Mouse (Mus musculus): Measurements from ENCODE around the gene Gng12. TPM values are rescaled to one million over a fixed set of nuclear protein-coding genes. Genes with fewer than 3 reads are reported as not detected.

The Gng12 gene
- polyA plus RNA-seq, 1 experiment from 2014 or later: 50.3 TPM

DNA sequence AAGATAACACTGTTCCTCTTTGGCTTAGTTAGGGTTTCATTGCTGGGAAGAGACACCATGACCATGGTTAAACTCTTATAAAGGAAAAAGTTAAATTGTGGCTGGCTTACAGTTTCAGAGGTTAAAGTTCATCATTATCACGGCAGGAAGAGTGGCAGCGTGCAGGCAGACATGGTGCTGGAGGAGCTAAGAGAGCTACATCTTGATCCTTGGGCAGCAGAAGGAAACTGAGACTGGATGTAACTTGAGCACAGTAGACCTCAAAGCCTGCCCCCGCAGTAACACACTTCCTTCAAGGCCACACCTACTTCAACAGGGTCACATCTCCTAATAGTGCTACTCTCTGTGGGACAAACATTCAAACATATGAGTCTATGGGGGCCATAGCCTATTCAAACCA lies 93.3 kb downstream of the Gng12 start:
- Histone ChIP-seq H3K9me3 (no peaks in the 10 kb centered on the region), H3K27me3 (ENCODE audit: poor library complexity, severe bottlenecking) (no peaks in the 10 kb centered on the region), H3K4me3 (no peak overlapping the region), H3K4me1 (peaks cover 5% of the 10 kb centered on the region), H3K36me3 (replicated peaks) (no peaks in the 10 kb centered on the region), H3K27ac (no peak overlapping the region)
- WGBS: 87% methylated on average over 3 of the region's 3 CpGs
- DNase-seq (ENCODE audit: extremely low spot score, low spot score): no peak

DNA sequence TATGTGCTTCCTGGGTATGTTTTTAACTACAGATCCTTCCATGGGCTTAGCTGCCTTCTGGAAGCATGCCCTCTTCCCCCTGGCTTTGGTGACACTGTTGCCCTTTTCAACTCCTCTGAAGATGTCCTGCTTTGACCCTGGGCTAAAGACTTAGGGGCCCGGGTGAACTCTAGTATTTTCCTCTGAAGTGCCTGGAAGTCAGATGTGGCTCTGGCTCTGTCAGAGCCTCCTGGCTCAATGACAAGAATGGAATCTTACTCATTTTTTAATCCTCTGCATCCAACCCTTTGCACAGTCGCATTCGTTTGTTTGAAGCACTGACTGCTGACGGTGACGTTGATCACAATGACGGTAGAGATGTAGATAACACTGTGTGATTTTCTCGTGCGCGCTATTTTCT lies 96.0 kb downstream of the Gng12 start:
- H3K27me3 ChIP-seq (ENCODE audit: poor library complexity, severe bottlenecking): no peaks in the 10 kb centered on the region
- H3K27ac ChIP-seq: no peak overlapping the region
- no peaks in the 10 kb centered on the region for H3K36me3 ChIP-seq (replicated peaks)
- no peaks in the 10 kb centered on the region for H3K9me3 ChIP-seq
- WGBS: 91% methylated on average over 9 of the region's 9 CpGs
- no peak for DNase-seq (ENCODE audit: extremely low spot score, low spot score)
- H3K4me1 ChIP-seq: 0 out of 2 replicates have a peak, but pooled peaks cover 5% of the 10 kb centered on the region
- no peak overlapping the region for H3K4me3 ChIP-seq

DNA sequence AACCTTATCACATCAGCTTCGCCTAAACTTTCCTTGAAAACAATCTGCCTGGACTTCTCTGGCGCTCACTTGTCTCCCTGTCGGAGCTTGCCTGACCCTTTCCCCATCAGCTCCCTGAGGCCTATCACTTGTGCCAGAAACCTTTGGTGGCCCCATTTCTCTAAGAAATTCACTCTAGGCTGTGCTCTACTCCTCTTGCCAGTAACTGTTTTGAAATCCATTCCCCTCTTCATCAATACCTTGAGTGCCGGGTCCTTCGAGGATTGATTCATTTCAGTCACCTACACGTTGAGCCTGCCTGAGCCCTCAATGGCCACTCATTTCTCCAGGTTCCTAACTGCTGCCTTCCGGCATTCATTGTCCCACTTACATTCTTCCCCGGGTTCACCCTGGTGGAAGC lies 96.6 kb downstream of the Gng12 start:
- H3K27me3 ChIP-seq (ENCODE audit: poor library complexity, severe bottlenecking): no peaks in the 10 kb centered on the region
- H3K27ac ChIP-seq: no peak overlapping the region
- 0 out of 2 replicates have a peak, but pooled peaks cover 5% of the 10 kb centered on the region for H3K4me1 ChIP-seq
- DNase-seq (ENCODE audit: extremely low spot score, low spot score): no peak
- 94% methylated on average over 8 of the region's 8 CpGs for WGBS
- no peak overlapping the region for H3K4me3 ChIP-seq
- H3K9me3 ChIP-seq: no peaks in the 10 kb centered on the region
- no peaks in the 10 kb centered on the region for H3K36me3 ChIP-seq (replicated peaks)

DNA sequence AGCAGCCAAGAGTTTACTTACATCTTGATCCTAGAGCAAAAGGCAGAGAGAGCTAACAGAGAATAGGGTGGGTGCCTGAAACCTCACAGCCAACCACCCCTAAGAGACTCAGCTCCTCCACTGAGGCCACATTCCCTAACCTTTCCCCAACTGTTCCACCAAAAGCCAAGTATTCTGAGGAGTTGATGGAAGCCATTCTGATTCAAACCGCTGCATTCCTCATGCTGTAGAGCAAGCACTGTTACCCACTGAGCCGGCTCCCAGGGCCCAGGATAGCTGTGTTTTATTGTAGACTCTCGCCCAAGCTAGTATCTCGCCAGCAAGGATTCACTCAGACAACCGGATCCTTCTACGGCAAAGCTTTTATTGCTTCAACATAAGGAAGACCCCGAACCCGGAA lies 98.8 kb downstream of the Gng12 start:
- Histone ChIP-seq H3K4me1 (0 out of 2 replicates have a peak, but pooled peaks cover 5% of the 10 kb centered on the region), H3K4me3 (no peak overlapping the region), H3K9me3 (no peaks in the 10 kb centered on the region), H3K27me3 (ENCODE audit: poor library complexity, severe bottlenecking) (no peaks in the 10 kb centered on the region), H3K36me3 (replicated peaks) (no peaks in the 10 kb centered on the region), H3K27ac (no peak overlapping the region)
- no peak for DNase-seq (ENCODE audit: extremely low spot score, low spot score)
- 95% methylated on average over 8 of the region's 8 CpGs for WGBS

DNA sequence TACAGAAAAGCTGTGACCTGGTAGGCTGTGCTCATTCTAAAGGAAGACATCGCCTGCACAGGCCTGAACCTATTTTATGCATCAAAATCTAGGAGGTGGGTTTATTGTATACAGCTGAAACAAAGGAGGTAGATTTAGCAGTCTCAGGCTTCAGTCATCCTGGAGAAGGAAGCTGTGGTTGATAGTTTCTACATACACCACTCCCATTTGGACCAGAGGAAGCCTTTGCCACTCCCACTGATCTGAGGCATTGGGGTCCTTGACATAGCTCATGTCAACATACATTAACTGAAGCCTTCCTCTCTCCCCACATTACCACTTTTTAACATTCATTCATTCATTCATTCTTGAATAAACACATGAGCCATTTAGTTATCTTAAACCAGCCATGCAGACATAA lies 99.6 kb downstream of the Gng12 start:
- DNase-seq (ENCODE audit: extremely low spot score, low spot score): no peak
- H3K9me3 ChIP-seq: no peaks in the 10 kb centered on the region
- H3K4me1 ChIP-seq: 0 out of 2 replicates have a peak, but pooled peaks cover 5% of the 10 kb centered on the region
- no peaks in the 10 kb centered on the region for H3K27me3 ChIP-seq (ENCODE audit: poor library complexity, severe bottlenecking)
- no peaks in the 10 kb centered on the region for H3K36me3 ChIP-seq (replicated peaks)
- H3K27ac ChIP-seq: no peak overlapping the region
- H3K4me3 ChIP-seq: no peak overlapping the region
- 77% methylated on average over 1 of the region's 1 CpGs for WGBS

DNA sequence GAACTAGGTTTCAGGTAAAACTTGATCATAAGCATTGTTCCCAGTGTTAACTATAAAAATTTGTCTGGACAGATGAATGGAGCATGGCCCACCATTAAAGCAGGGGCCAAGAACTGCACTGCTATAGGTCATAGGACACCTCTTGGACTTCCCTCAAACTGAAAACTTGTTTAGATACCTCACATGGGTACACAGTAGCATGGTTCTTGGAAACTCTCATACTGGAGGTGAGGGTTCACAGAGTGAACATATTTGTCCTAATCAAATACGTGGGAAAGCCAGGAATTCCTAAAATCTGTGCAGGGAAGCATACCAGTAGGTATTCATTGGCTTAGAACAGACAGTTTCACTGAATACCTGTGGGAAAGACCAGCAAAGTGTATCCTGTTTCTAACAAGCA lies 100.1 kb downstream of the Gng12 start:
- Histone ChIP-seq H3K9me3 (no peaks in the 10 kb centered on the region), H3K27ac (no peak overlapping the region), H3K27me3 (ENCODE audit: poor library complexity, severe bottlenecking) (no peaks in the 10 kb centered on the region), H3K4me1 (0 out of 2 replicates have a peak, but pooled peaks cover 5% of the 10 kb centered on the region), H3K4me3 (no peak overlapping the region), H3K36me3 (replicated peaks) (no peaks in the 10 kb centered on the region)
- WGBS: 93% methylated on average over 1 of the region's 1 CpGs
- no peak for DNase-seq (ENCODE audit: extremely low spot score, low spot score)

DNA sequence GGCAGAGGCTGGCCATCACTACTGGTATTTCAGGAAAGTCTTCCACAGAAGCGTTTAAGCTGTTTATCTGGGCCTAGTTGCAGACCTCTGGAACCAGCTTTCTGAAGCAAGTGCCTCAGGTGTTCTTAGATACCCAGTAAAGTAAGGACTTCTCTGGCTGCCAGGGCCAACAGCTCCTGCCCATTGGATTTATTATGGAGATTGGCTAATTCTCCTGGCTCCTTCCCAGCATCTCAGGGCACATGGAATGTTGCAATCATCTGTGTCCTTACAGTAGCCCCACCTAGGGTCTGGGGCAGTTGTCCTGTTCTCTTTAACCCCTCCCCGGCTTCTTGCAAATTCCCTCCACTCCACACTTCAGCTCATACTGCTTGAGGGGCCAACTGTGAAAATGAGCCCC lies 102.4 kb downstream of the Gng12 start:
- Histone ChIP-seq H3K36me3 (replicated peaks) (no peaks in the 10 kb centered on the region), H3K9me3 (no peaks in the 10 kb centered on the region), H3K27me3 (ENCODE audit: poor library complexity, severe bottlenecking) (no peaks in the 10 kb centered on the region), H3K4me3 (no peak overlapping the region), H3K27ac (no peak overlapping the region), H3K4me1 (0 out of 2 replicates have a peak, but pooled peaks cover 5% of the 10 kb centered on the region)
- 71% methylated on average over 2 of the region's 2 CpGs for WGBS
- DNase-seq (ENCODE audit: extremely low spot score, low spot score): no peak

DNA sequence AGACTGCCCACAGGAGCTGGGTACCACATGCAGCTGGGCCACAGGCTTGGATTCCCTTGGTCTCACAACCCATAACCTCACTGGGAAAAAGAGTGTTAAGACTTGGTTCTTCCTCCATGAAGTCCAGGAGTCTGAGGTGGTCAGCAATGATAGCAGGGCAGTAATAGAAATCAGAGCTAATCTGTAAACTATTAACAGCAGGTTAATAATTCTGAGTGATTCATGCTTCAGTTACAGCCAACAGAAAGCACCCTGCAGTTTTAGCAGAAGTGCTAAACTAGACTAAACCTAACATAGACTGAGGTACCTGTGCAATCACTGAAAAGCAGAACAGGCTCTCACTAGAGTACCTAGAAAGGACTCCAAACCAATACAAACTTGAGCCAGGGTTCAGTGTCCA lies 103.6 kb downstream of the Gng12 start:
- Histone ChIP-seq H3K27me3 (ENCODE audit: poor library complexity, severe bottlenecking) (no peaks in the 10 kb centered on the region), H3K9me3 (no peaks in the 10 kb centered on the region), H3K36me3 (replicated peaks) (no peaks in the 10 kb centered on the region), H3K4me3 (no peak overlapping the region), H3K4me1 (0 out of 2 replicates have a peak, but pooled peaks cover 5% of the 10 kb centered on the region), H3K27ac (no peak overlapping the region)
- no peak for DNase-seq (ENCODE audit: extremely low spot score, low spot score)

DNA sequence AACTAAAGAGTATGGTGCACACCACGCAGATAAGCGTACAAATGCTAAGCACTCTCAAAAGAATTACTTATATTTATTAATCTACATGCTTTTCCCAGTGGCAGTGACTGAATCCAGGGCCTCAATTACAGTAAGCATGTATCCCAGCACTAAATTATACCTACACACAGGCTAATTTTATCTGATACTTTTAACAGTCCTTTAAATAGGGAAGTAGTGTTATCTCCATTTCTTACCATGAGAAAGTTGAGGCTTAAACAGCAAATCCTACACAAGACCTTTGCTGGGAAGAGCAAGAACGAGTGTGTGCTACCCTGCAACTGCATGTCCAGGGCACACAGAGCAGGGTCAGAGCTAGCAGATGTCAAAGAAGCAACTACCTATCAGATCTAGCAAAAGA lies 113.7 kb downstream of the Gng12 start:
- no peak overlapping the region for H3K27ac ChIP-seq
- WGBS: 90% methylated on average over 3 of the region's 3 CpGs
- H3K4me3 ChIP-seq: no peak overlapping the region
- no peaks in the 10 kb centered on the region for H3K36me3 ChIP-seq (replicated peaks)
- no peaks in the 10 kb centered on the region for H3K27me3 ChIP-seq (ENCODE audit: poor library complexity, severe bottlenecking)
- H3K4me1 ChIP-seq: peaks cover 8% of the 10 kb centered on the region
- DNase-seq (ENCODE audit: extremely low spot score, low spot score): no peak
- no peaks in the 10 kb centered on the region for H3K9me3 ChIP-seq

DNA sequence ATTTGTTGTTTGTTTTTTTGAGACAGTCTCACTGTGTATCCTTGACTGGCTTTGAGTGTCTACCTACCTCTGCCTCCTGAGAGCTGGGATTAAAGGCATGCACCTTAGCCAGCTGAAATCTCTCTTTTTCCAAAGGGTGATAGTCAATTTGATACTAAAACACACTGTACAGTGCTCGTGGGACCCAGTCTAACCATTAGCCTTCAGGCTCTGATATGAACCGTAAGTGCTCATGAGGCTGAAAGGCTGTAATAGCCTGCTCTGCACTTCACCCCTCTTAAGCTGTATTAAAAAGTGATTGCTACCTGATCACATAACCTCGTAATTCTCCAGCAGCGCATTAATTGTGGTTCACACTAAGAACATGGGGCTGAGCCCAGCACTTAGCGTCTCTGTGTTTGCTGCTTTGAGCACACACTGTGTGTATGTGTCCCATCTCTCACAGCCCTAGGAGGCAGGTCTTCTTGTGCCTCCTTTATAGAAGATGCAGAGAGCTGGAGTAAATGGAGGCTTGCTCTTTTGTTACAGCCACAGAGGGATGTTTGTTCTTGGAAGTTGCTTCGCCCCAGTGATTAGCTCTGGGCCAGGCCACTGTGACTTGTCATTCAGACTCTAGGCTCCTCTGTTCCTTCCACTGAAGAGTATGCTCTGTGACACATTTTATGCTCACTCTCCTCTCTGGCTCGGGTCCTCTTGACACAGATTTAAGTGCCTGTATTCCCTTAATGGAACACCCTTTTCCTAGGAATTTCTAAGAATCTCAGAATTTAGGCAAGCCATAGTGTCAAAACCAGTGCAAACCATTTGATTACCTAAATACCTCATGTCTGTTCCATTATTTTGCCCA lies 114.4 kb downstream of the Gng12 start:
- DNase-seq (ENCODE audit: extremely low spot score, low spot score): no peak
- no peaks in the 10 kb centered on the region for H3K36me3 ChIP-seq (replicated peaks)
- H3K4me3 ChIP-seq: no peak overlapping the region
- H3K9me3 ChIP-seq: no peaks in the 10 kb centered on the region
- WGBS: 62% methylated on average over 7 of the region's 7 CpGs
- H3K27me3 ChIP-seq (ENCODE audit: poor library complexity, severe bottlenecking): no peaks in the 10 kb centered on the region
- no peak overlapping the region for H3K27ac ChIP-seq
- peaks cover 8% of the 10 kb centered on the region for H3K4me1 ChIP-seq

DNA sequence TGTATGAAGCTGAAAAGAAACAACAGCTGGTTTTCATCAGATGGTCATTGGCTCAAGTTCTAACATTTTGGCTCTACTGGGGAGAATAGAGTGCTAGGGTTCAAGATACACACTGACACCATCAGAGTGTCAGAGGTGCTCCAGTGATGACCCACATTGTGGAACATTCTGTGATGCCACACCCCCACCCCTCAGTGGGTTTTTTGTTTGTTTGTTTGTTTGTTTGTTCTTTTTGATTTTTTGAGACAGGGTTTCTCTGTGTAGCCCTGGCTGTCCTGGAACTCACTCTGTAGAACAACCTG lies 115.0 kb downstream of the Gng12 start:
- Histone ChIP-seq H3K27me3 (ENCODE audit: poor library complexity, severe bottlenecking) (no peaks in the 10 kb centered on the region), H3K9me3 (no peaks in the 10 kb centered on the region), H3K4me3 (no peak overlapping the region), H3K27ac (no peak overlapping the region), H3K4me1 (peaks cover 8% of the 10 kb centered on the region), H3K36me3 (replicated peaks) (no peaks in the 10 kb centered on the region)
- no peak for DNase-seq (ENCODE audit: extremely low spot score, low spot score)

DNA sequence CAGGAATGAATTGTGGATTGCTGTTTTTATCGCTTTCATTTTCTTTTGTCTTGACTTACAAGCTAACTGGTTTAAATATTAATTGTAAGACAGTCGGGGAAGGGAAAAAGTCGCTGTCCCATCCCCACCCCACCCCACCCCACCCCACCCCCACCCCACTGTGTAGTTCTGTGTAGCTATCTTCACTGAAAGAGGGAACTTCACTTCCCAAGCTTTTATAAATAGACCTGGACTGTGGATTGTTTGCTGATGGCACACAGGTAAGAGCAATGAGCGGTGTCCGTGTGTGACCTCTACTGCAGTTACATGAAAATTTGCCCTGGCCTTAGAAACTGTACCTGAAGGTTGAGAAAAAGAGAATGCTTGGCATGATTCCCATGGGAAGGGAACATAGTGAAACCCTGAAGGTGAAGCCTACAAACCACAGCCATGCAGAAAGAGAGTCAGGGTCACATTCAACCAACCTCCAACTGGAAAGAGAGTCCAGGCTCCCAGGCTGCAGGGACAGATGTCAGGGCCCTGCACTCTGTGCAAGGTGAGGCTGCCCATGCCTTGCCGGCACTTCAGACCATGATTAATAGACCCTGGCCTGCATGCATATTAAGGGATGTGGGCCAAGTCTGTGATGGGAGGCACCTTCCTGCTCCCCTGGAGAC lies 117.2 kb downstream of the Gng12 start:
- Histone ChIP-seq H3K36me3 (replicated peaks) (no peaks in the 10 kb centered on the region), H3K27me3 (ENCODE audit: poor library complexity, severe bottlenecking) (no peaks in the 10 kb centered on the region), H3K27ac (no peak overlapping the region), H3K4me3 (no peak overlapping the region), H3K4me1 (peaks cover 13% of the 10 kb centered on the region), H3K9me3 (no peaks in the 10 kb centered on the region)
- no peak for DNase-seq (ENCODE audit: extremely low spot score, low spot score)
- 89% methylated on average over 6 of the region's 6 CpGs for whole genome bisulfite sequencing

DNA sequence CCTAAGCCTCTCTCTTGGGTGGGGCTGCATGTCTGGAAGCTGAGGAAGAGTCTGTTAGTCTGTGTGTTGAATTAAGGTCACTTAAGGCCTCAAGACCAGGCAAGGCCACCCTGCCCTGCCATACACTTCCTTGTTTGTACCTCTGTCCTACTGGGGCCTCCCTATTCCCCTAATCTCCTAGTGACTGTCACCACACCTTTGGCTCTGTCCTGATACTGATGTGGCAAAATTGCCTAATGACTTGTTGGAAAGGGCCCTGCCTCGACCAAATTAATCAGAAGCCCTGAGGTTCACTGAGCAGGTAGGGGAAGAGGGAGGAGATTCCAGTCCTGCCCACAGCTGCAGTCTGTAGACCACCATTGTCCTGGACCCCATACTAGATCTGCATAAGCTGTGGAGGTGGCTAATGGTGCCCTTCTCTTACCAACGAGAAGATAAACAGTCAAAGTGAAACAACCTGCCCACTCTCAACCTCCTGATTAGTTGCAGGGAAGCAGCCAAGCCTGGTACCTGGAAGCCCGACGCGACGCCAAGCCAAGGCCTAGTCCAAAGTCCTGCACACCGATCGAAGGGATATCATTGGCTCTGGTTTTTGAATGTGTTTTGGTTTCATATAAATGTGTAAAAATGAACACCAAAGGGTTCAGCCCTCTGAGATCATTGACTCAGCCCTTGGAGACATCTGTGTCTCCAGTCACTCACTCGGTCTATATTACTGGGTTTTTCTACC lies 117.9 kb downstream of the Gng12 start:
- H3K4me3 ChIP-seq: no peak overlapping the region
- 90% methylated on average over 9 of the region's 9 CpGs for WGBS
- DNase-seq (ENCODE audit: extremely low spot score, low spot score): no peak
- no peaks in the 10 kb centered on the region for H3K27me3 ChIP-seq (ENCODE audit: poor library complexity, severe bottlenecking)
- H3K27ac ChIP-seq: no peak overlapping the region
- H3K4me1 ChIP-seq: peaks cover 16% of the 10 kb centered on the region
- no peaks in the 10 kb centered on the region for H3K36me3 ChIP-seq (replicated peaks)
- no peaks in the 10 kb centered on the region for H3K9me3 ChIP-seq
